Mouse (Mus musculus): ENCODE results near the gene Gm20388.

- TF ChIP-seq TAL1 (IDR thresholded peaks at IDR 0.05; ENCODE audit: low read length) (no peak), GATA1 (IDR thresholded peaks at IDR 0.05; ENCODE audit: low read length) (no peak)
Measured at GRCm38 (mm10) chr8:123211876-123212275, 3301.2 kb downstream of the Gm20388 start.

Data from erythroblast, embryonic 14.5 days (primary cell).